Mouse (Mus musculus): ENCODE data around the gene Pltp.
A peak's percentile ranks its signal among the peaks of the same experiment; 100 is the strongest.

DNA sequence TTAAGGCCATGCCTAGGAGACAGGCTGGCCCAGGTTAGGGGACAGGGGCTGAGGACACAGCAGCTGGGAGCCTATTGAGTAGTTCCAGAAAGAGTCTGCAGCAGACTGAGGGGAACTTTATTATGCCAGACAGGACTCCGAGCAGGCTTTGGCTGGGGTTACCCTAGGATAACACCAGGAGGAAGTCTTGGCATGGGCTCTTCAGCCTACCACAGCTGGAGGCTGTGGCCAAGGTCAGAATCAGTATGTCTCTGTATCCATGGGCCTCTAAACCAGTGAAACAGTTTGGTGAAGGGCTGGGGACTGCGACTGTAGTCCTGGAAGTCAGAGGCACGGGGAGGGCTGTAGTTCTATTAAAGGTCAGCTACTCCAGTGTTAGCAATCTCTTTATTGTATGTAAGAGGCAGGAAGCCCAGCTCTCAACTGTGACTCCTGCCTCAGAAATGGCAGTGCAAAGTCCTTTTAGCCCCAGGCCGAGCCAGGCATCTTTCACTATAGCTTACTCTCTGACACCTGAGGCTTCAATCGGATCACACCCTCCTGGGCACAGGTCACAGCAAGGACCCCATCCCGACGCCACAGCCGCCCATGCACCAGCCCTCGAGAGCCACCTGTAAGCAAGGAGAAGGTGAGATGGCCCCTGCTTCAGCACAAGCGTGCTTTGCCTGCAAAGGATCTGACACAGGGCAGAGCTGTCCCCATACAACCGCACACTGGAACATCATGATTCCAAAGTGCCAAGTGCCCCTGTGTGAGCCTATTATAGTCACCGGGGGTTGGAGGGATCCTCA is 64.9 kb downstream of the Pltp start:
- TF ChIP-seq POLR2A (IDR thresholded peaks at IDR 0.05; ENCODE audit: borderline replicate concordance, insufficient read depth, low read length) (peak; percentile 8; the same call in 1 of the 2 replicates), CTCF (IDR thresholded peaks at IDR 0.05; ENCODE audit: borderline replicate concordance, insufficient read depth, low read depth, low read length) (no peak)

All from cerebellum, adult 2 months (tissue).